Mouse (Mus musculus) thymus, adult 2 months (tissue): ENCODE data around the gene Flnc.

Source experiments
- CTCF ChIP-seq: fragments of 200-500 bp; IDR thresholded peaks from 2 replicates; pipeline ENCODE4 v1.5.1; 2012; ENCODE audit warnings: mild to moderate bottlenecking, control low read depth, low read length, moderate library complexity, borderline replicate concordance; ENCODE audit not compliant: control insufficient read depth, poor library complexity, insufficient read depth; ENCODE audit errors: extremely low read depth
- POLR2A ChIP-seq: fragments of 200-500 bp; IDR thresholded peaks from 2 replicates; pipeline ENCODE4 v1.6.1; 2012; ENCODE audit warnings: mild to moderate bottlenecking, low read length, control low read depth, moderate library complexity; ENCODE audit not compliant: control insufficient read depth, poor library complexity, insufficient read depth; ENCODE audit errors: extremely low read depth

DNA sequence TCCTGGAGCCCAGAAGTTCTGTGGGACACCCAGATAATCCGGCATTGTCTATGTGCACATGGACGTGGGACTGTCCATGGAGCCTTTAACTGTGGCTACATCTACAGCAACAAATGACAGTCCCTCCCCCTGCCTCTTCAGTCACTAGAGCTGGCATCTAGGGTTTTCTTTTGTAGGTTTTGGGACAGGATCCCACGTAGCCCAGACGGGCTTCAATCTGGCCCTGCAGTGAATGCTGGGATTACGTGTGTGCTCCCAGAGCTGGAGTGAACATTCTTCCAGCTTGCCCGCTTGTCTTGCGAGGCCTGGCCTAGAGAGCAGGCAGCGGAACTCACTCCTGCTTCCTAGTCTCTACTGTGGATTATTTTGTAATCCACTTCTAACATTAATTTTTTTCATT is 7.9 kb upstream of the Flnc start:
- TF ChIP-seq POLR2A (no peak), CTCF (no peak)
